Mouse (Mus musculus) embryonic facial prominence, embryonic 15.5 days (tissue): Measurements from ENCODE around the gene Pxylp1. TPM values are rescaled to one million over a fixed set of nuclear protein-coding genes. Genes with fewer than 3 reads are reported as not detected.

ENCODE experiments used
- ATAC-seq: fragments of 200-750 bp; cut with Nextera tagmentation; 2 replicates; pipeline ENCODE4 v1.8.0; 2017; ENCODE audit warnings: low read depth, moderate TSS enrichment; ENCODE audit not compliant: insufficient number of reproducible peaks, low FRiP score, low TSS enrichment
- H3K27ac ChIP-seq: fragments of 300-500 bp; sonication (generic); replicated peaks from 2 replicates; pipeline ENCODE4 v1.5.1; 2015; ENCODE audit warnings: mild to moderate bottlenecking, inconsistent platforms
- H3K27me3 ChIP-seq: fragments of 300-500 bp; sonication (generic); 2 replicates; pipeline ENCODE4 v1.6.1; 2015; ENCODE audit warnings: inconsistent platforms
- H3K36me3 ChIP-seq: fragments of 300-500 bp; sonication (generic); 2 replicates; pipeline ENCODE4 v1.6.1; 2015; ENCODE audit warnings: mild to moderate bottlenecking, inconsistent platforms
- H3K4me1 ChIP-seq: fragments of 300-500 bp; sonication (generic); 2 replicates; pipeline ENCODE4 v1.6.1; 2015; ENCODE audit warnings: inconsistent platforms
- H3K4me2 ChIP-seq: fragments of 300-500 bp; sonication (generic); replicated peaks from 2 replicates; pipeline ENCODE4 v1.6.1; 2015; ENCODE audit warnings: mild to moderate bottlenecking, inconsistent platforms
- H3K4me3 ChIP-seq: fragments of 300-500 bp; sonication (generic); replicated peaks from 2 replicates; pipeline ENCODE4 v1.5.1; 2015; ENCODE audit warnings: mild to moderate bottlenecking, inconsistent platforms
- H3K9ac ChIP-seq: fragments of 300-500 bp; sonication (generic); 2 replicates; pipeline ENCODE4 v1.6.1; 2015; ENCODE audit warnings: inconsistent platforms
- H3K9me3 ChIP-seq: fragments of 300-500 bp; sonication (generic); replicated peaks from 2 replicates; pipeline ENCODE4 v1.6.1; 2016; ENCODE audit warnings: inconsistent platforms
- WGBS: fragments of 180-500 bp; shearing (Covaris S2); methylation state at CpG from one replicate; pipeline ENCODE4 v1.1.7; 2015; 5-methylcytosine and 5-hydroxymethylcytosine counted together
- polyA plus RNA-seq: library from polyadenylated mRNA; unstranded; fragments of >200 nt; fragmentation: Nextera tagmentation; extraction: Ambion mirVana; gene quantifications from 2 replicates; pipeline ENCODE4 v1.2.1, GENCODE M21; 2015

The Pxylp1 gene
- polyA plus RNA-seq, 1 experiment from 2014 or later = 34.4 TPM

- H3K4me2 ChIP-seq = no peak overlapping the region
- ATAC-seq = no peak
- WGBS = 30% methylated on average over 7 of the region's 7 CpGs
- no peak overlapping the region for H3K9ac ChIP-seq
- no peak overlapping the region for H3K4me3 ChIP-seq
- H3K27me3 ChIP-seq = no peaks in the 10 kb centered on the region
- H3K36me3 ChIP-seq = no peaks in the 10 kb centered on the region
- no peaks in the 10 kb centered on the region for H3K9me3 ChIP-seq
- no peaks in the 10 kb centered on the region for H3K4me1 ChIP-seq
- H3K27ac ChIP-seq = no peak overlapping the region
These were observed 74.2 kb downstream of the Pxylp1 start for GRCm38 (mm10) chr9:96818128-96818821.

DNA sequence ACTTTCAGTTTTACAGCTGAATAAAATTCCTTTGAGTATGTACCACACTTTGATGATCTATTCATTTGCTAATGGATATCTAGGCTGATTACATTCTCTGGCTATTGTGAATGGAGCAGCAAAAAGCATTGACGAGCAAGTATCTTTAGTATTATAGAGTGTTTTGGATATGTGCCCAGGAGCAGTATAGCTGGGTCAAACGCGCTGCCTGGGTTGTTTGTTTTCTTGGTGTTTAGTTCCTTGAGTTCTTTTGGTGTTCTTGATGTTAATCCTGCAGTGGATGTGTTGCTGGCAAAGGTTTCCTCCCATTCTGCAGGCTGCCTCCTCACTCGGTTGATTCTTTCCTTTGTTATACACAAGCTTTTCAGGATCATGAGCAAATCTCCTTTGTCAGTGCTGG lies 80.5 kb downstream of the Pxylp1 start:
- Histone ChIP-seq H3K9ac (no peak overlapping the region), H3K4me1 (no peaks in the 10 kb centered on the region), H3K27ac (no peak overlapping the region), H3K4me3 (no peak overlapping the region), H3K4me2 (no peak overlapping the region), H3K36me3 (no peaks in the 10 kb centered on the region), H3K27me3 (no peaks in the 10 kb centered on the region), H3K9me3 (no peaks in the 10 kb centered on the region)
- ATAC-seq = no peak
- 60% methylated on average over 4 of the region's 4 CpGs for WGBS

- 23% methylated on average over 5 of the region's 5 CpGs for WGBS
These were observed 92.2 kb downstream of the Pxylp1 start for GRCm38 (mm10) chr9:96800131-96800825.

GRCm38 (mm10) chr9:96797311-96797710 lies 95.2 kb downstream of the Pxylp1 start:
- Histone ChIP-seq H3K27ac (no peak overlapping the region), H3K4me3 (no peak overlapping the region), H3K27me3 (no peaks in the 10 kb centered on the region), H3K9me3 (no peaks in the 10 kb centered on the region), H3K4me1 (0 out of 2 replicates have a peak, but pooled peaks cover 8% of the 10 kb centered on the region), H3K9ac (no peak overlapping the region), H3K4me2 (no peak overlapping the region), H3K36me3 (no peaks in the 10 kb centered on the region)
- ATAC-seq = no peak
- 95% methylated on average over 3 of the region's 3 CpGs for WGBS

More at GRCm38 (mm10) chr9:96800131-96800825, 92.2 kb downstream of the Pxylp1 start:
- Histone ChIP-seq H3K9ac (no peak overlapping the region), H3K4me3 (no peak overlapping the region), H3K4me2 (no peak overlapping the region), H3K27me3 (no peaks in the 10 kb centered on the region), H3K27ac (no peak overlapping the region), H3K36me3 (no peaks in the 10 kb centered on the region), H3K4me1 (0 out of 2 replicates have a peak, but pooled peaks cover 7% of the 10 kb centered on the region), H3K9me3 (no peaks in the 10 kb centered on the region)
- ATAC-seq = no peak

GRCm38 (mm10) chr9:96795399-96795928 lies 97.0 kb downstream of the Pxylp1 start:
- Histone ChIP-seq H3K27ac (peak overlapping the region; percentile 3; the same call in 1 of the 2 replicates), H3K27me3 (no peaks in the 10 kb centered on the region), H3K9ac (peak overlapping the region; percentile 40; the same call in 1 of the 2 replicates), H3K4me1 (0 out of 2 replicates have a peak, but pooled peaks cover 8% of the 10 kb centered on the region), H3K4me3 (peak overlapping the region; percentile 48), H3K4me2 (peak overlapping the region; percentile 73), H3K9me3 (no peaks in the 10 kb centered on the region), H3K36me3 (no peaks in the 10 kb centered on the region)
- WGBS = 5% methylated on average over 10 of the region's 10 CpGs
- peak; percentile 79 for ATAC-seq

DNA sequence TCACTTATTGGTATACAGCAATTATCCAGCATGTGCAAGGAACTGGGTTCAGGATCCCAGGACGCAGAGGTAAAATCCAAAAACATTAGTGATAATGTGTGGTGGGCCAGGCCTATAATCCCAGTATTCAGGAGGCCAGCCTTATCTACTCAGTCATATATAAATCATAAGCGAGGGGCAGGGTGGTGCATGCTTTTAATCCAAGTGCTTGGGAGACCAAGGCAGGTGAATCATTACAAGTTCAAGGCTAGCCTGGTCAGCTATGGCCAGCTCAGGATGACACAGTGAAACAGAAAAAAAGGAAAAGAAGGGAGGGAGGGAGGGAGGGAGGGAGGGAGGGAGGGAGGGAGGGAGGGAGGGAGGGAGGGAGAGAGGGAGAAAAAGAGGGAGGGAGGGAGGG lies 97.9 kb downstream of the Pxylp1 start:
- no peak overlapping the region for H3K4me2 ChIP-seq
- H3K36me3 ChIP-seq = no peaks in the 10 kb centered on the region
- H3K9ac ChIP-seq = no peak overlapping the region
- H3K9me3 ChIP-seq = no peaks in the 10 kb centered on the region
- no peak overlapping the region for H3K4me3 ChIP-seq
- no peaks in the 10 kb centered on the region for H3K27me3 ChIP-seq
- WGBS = 89% methylated on average over 2 of the region's 2 CpGs
- ATAC-seq = no peak
- H3K4me1 ChIP-seq = 0 out of 2 replicates have a peak, but pooled peaks cover 6% of the 10 kb centered on the region
- no peak overlapping the region for H3K27ac ChIP-seq

DNA sequence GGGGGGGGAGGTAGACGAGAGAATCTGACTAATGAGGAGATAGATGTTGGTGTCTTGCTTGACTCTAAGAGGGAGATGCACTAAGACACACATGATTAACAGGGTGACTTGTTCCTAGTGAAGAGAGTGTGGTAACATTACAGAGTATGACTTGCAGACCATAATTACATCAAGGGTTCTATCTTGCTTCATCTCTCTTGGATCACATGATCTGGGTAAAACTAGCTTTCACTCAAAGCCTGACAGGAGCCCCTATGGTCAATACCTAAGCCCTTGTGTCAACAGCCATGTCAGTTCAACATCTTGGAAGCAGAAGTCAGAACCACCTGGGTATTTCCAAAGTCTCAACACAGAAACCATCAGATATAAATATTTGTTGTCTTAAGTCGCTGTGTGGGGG lies 99.9 kb downstream of the Pxylp1 start:
- no peaks in the 10 kb centered on the region for H3K27me3 ChIP-seq
- H3K4me1 ChIP-seq = 0 out of 2 replicates have a peak, but pooled peaks cover 6% of the 10 kb centered on the region
- no peaks in the 10 kb centered on the region for H3K9me3 ChIP-seq
- no peak overlapping the region for H3K27ac ChIP-seq
- WGBS = 68% methylated on average over 2 of the region's 2 CpGs
- ATAC-seq = no peak
- H3K9ac ChIP-seq = no peak overlapping the region
- no peaks in the 10 kb centered on the region for H3K36me3 ChIP-seq
- H3K4me2 ChIP-seq = no peak overlapping the region
- no peak overlapping the region for H3K4me3 ChIP-seq

DNA sequence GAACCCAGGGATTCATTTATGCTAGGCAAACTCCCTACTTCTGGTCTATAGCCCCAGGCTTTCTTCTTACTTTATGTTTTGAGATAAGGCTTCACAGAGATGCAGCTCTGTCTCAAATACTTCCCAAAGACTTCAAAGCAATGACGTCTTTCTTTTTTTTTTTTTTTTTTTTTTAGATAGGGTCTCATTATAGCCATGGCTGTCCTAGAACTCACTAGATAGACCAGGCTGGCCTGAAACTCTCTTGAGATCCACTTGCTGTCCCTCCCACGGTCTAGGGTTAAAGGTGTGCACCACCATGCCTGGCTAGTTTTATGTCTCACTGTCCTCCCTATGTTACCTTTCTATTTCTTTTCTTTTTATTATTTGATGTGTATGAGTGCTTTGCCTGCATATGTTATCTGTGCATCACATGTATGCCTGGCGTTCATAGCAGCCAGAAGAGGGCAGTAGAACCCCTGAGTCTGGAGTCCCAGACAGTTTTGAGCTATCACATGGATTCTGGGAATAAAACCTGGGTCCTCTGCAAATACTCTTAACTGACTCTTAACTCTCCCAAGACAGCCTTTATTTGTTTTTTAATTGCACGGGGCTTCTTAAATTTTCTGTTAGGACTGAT lies 102.0 kb downstream of the Pxylp1 start:
- Histone ChIP-seq H3K36me3 (no peaks in the 10 kb centered on the region), H3K4me1 (0 out of 2 replicates have a peak, but pooled peaks cover 4% of the 10 kb centered on the region), H3K4me3 (no peak overlapping the region), H3K9ac (no peak overlapping the region), H3K4me2 (no peak overlapping the region), H3K9me3 (no peaks in the 10 kb centered on the region), H3K27me3 (no peaks in the 10 kb centered on the region), H3K27ac (no peak overlapping the region)
- WGBS = 47% methylated on average over 4 of the region's 4 CpGs
- no peak for ATAC-seq

- Histone ChIP-seq H3K9me3 (no peaks in the 10 kb centered on the region), H3K9ac (no peak overlapping the region), H3K27me3 (no peaks in the 10 kb centered on the region), H3K4me3 (no peak overlapping the region), H3K4me2 (no peak overlapping the region), H3K27ac (no peak overlapping the region), H3K36me3 (no peaks in the 10 kb centered on the region), H3K4me1 (no peaks in the 10 kb centered on the region)
- ATAC-seq = no peak
- 61% methylated on average over 3 of the region's 3 CpGs for WGBS
These were observed 102.6 kb downstream of the Pxylp1 start for GRCm38 (mm10) chr9:96789906-96790305.

DNA sequence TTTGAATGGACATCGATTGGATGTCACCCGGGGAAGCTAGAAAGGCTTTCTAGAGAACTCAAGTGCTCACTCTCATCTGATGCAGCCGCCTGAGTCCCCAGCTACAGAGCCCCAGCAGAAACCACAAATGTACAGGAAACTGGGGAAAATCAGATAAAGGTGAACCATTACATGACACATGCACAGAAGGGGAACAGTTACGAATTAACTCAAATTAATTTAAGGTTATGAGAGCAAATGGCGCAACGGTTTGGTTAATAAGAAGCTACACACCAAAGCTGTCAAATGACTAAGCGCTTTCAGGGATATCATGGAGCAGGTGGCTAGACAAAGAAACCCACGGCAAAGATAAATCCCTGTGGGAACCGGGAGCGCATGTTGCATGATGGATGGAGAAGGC lies 104.7 kb downstream of the Pxylp1 start:
- no peak overlapping the region for H3K4me2 ChIP-seq
- WGBS = 86% methylated on average over 10 of the region's 10 CpGs
- no peaks in the 10 kb centered on the region for H3K36me3 ChIP-seq
- H3K27ac ChIP-seq = no peak overlapping the region
- H3K9me3 ChIP-seq = no peaks in the 10 kb centered on the region
- H3K9ac ChIP-seq = no peak overlapping the region
- ATAC-seq = no peak
- H3K4me3 ChIP-seq = no peak overlapping the region
- no peaks in the 10 kb centered on the region for H3K4me1 ChIP-seq
- H3K27me3 ChIP-seq = no peaks in the 10 kb centered on the region

DNA sequence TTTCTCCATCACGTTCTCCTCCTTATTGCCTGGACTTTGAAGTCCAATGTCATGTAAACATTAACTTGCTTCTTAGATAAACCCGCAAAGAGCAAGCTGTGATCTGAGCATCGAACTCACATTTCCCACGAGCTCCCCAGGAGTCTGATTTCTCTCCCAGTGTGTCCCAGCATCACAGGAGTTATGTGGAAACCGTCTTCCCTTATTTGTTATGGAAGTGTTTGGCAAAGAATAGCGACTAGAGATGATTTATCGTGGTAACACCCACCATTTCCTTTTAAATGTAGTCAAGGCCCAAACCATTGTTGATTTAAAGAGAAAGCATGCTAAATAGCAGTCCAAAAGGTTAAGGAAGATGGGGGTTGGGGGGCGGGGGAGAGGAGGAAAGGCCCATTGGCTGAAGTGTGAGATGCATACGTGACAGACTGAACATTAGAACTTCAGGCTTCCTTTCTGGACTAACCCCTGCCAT lies 106.6 kb downstream of the Pxylp1 start:
- Histone ChIP-seq H3K9ac (no peak overlapping the region), H3K27me3 (no peaks in the 10 kb centered on the region), H3K4me3 (no peak overlapping the region), H3K27ac (no peak overlapping the region), H3K9me3 (no peaks in the 10 kb centered on the region), H3K36me3 (no peaks in the 10 kb centered on the region), H3K4me2 (no peak overlapping the region), H3K4me1 (no peaks in the 10 kb centered on the region)
- no peak for ATAC-seq
- WGBS = 61% methylated on average over 9 of the region's 9 CpGs
